Mouse (Mus musculus): ENCODE measurements around the gene Ryr3.

Gene Ryr3

DNA sequence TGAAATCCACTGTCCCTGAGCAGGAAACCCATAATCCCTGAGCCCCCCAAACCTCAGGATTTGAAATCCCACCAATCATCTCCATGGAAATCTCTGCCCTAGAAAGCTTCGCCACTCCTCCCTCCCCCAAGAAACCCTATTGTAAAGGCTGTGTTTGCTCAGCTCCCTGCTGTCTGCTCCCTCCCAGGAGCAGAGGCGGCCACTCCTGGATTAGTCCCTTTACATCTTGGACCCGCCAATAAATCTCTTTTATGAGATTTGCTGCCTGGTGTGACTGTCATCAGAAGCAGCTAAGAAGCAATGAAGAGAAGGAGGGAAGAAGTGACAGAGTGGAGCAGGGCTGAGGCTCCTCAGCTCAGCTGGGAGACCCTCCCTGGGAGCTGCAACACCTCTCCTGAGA is 599.7 kb downstream of the Ryr3 start:
- DNase-seq: no peak

- DNase-seq: no peak
These were observed 602.5 kb downstream of the Ryr3 start for GRCm38 (mm10) chr2:112614375-112614774.

GRCm38 (mm10) chr2:112612628-112613027 is 604.3 kb downstream of the Ryr3 start:
- DNase-seq: no peak

DNA sequence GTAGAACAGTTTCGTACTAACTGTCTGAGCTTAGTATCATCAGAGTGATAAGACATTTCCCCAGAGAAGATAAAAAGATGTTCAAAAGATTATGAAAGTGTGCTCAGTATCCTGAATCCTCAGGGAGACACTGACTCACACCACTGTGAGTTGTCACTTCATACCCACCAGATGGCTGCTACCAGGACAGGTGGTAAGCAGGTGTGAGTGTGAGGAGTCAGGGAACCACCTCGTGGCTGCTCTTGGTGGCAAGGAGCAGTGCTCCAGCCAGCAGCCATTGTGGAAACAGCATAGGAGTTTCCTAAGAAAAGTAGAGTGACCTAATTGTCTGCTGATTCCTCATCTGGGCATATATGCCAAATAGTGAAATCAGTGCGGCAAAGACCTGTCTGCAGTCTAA is 610.4 kb downstream of the Ryr3 start:
- no peak for DNase-seq

DNA sequence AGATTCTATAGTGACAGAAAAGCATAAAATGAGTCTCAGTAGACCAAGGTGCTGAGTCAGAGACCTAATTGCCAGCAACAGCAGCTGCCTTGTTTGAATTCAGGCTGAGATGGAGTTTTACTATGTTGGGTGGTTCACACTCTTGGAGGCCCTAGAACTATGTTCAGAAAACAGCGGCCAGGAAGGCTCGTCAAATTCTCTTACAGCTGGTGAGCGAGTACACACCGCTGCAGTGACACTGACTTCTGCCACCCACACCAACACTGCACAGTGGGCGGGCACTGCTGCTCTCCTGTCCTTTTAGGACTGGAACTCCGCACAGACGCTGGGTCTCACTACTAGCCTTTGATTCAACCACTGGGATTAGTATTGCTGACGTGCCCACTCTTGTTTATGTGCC is 614.4 kb downstream of the Ryr3 start:
- DNase-seq: no peak

DNA sequence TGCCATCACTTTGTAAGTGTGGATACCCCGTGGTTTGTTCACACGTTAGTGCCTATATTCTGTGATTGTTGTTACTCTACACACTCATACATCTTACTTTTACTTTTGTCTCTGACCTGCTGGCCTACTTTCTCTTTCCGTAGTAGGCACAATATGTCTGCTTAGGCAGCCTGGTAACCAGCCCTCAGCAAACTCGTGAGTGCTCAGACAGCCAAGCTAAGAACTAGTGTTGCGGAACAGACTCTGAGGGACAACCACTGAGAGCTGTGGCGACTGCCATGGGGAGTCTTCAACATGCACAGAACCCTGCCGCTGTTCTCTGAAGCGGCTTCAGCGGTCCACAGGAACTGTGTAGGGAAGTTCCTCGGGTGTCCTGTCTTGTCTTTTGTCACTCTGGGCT is 616.7 kb downstream of the Ryr3 start:
- DNase-seq: no peak

- DNase-seq: no peak
These were observed 619.8 kb downstream of the Ryr3 start for GRCm38 (mm10) chr2:112597064-112597463.

GRCm38 (mm10) chr2:112596415-112596814 is 620.5 kb downstream of the Ryr3 start:
- no peak for DNase-seq

- DNase-seq: no peak
These were observed 621.1 kb downstream of the Ryr3 start for GRCm38 (mm10) chr2:112595807-112596206.

- DNase-seq: no peak
These were observed 623.1 kb downstream of the Ryr3 start for GRCm38 (mm10) chr2:112593781-112594180.

GRCm38 (mm10) chr2:112593322-112593721 is 623.6 kb downstream of the Ryr3 start:
- DNase-seq: no peak

DNA sequence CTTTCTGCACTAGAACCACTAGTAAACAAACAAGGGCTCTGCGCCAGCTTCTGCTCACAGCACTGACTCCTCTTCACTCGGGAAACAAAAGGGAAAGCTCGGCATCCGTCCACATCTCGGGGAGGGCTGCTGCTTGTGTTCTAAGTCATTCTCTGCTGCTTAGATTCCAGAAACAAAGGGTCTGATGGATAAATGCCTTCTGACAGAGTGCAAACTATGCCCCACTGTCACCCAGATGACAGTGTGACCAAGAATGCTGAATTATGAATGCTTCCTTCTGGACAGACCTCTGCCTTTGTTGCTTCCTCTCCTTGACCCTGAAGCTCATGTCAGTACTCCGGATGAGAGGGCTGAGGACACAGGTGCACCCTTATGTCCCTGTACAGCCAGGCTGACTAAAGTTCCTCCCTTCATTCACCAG is 625.4 kb downstream of the Ryr3 start:
- no peak for DNase-seq

GRCm38 (mm10) chr2:112590985-112591384 is 625.9 kb downstream of the Ryr3 start:
- DNase-seq: no peak
